Mouse (Mus musculus) forebrain, embryonic 11.5 days (tissue): ENCODE results near the gene Psma1. TPM values are rescaled to one million over a fixed set of nuclear protein-coding genes. Genes with fewer than 3 reads are reported as not detected.

Experiments
- ATAC-seq: fragments of 200-750 bp; cut with Nextera tagmentation; replicated peaks from 2 replicates; pipeline ENCODE4 v1.8.0; 2017; ENCODE audit warnings: moderate TSS enrichment; ENCODE audit not compliant: low FRiP score
- DNase-seq: peaks from one replicate; pipeline ENCODE4 v3.0.0-alpha.2; 2017; ENCODE audit warnings: low spot score
- H3K27ac ChIP-seq: fragments of 300-500 bp; sonication (generic); 2 replicates; pipeline ENCODE4 v1.5.1; 2014; ENCODE audit warnings: low read depth, low read length
- H3K27me3 ChIP-seq: fragments of 300-500 bp; sonication (generic); 2 replicates; pipeline ENCODE4 v1.6.1; 2014; ENCODE audit warnings: mild to moderate bottlenecking, low read length, mixed read lengths; ENCODE audit not compliant: control insufficient read depth, insufficient read depth
- H3K36me3 ChIP-seq: fragments of 300-500 bp; sonication (generic); 2 replicates; pipeline ENCODE4 v1.6.1; 2014; ENCODE audit warnings: mild to moderate bottlenecking, low read length, moderate library complexity, mixed read lengths; ENCODE audit not compliant: control insufficient read depth, insufficient read depth
- H3K4me1 ChIP-seq: fragments of 300-500 bp; sonication (generic); replicated peaks from 2 replicates; pipeline ENCODE4 v1.6.1; 2014; ENCODE audit warnings: low read length, mixed read lengths; ENCODE audit not compliant: control insufficient read depth, insufficient read depth
- H3K4me2 ChIP-seq: fragments of 300-500 bp; sonication (generic); 2 replicates; pipeline ENCODE4 v1.6.1; 2014; ENCODE audit warnings: low read depth, mild to moderate bottlenecking, low read length, moderate library complexity, mixed read lengths; ENCODE audit not compliant: severe bottlenecking
- H3K4me3 ChIP-seq: fragments of 300-500 bp; sonication (generic); 2 replicates; pipeline ENCODE4 v1.5.1; 2014; ENCODE audit warnings: low read depth, low read length
- H3K9ac ChIP-seq: fragments of 300-500 bp; sonication (generic); 2 replicates; pipeline ENCODE4 v1.6.1; 2014; ENCODE audit warnings: low read length
- H3K9me3 ChIP-seq: fragments of 300-500 bp; sonication (generic); 2 replicates; pipeline ENCODE4 v1.6.1; 2016; ENCODE audit warnings: low read length, mixed read lengths; ENCODE audit not compliant: control insufficient read depth
- WGBS: fragments of 180-500 bp; shearing (Covaris S2); extraction: QIAGEN DNeasy Blood & Tissue Kit; methylation state at CpG from one replicate; pipeline ENCODE4 v1.1.7; 2014; 5-methylcytosine and 5-hydroxymethylcytosine counted together
- polyA plus RNA-seq: library from polyadenylated mRNA; unstranded; fragments of >200 nt; fragmentation: Nextera tagmentation; extraction: Ambion mirVana; gene quantifications from 2 replicates; pipeline ENCODE4 v1.2.1, GENCODE M21; 2014

Gene Psma1
- 476 and 477 TPM in 2 replicates for polyA plus RNA-seq

GRCm38 (mm10) chr7:114276005-114276752 lies at the start of gene Psma1:
Psma1 (minus strand) TSS chr7:114276118.
- Histone ChIP-seq H3K27me3 (no peaks in the 10 kb centered on the region), H3K4me3 (peak within 1 kb of the TSS; percentile 69), H3K9me3 (no peaks in the 10 kb centered on the region), H3K27ac (peak within 1 kb of the TSS; percentile 41; the same call in 1 of the 2 replicates), H3K36me3 (no peaks in the 10 kb centered on the region; the same call in 1 of the 2 replicates), H3K4me2 (peak within 1 kb of the TSS; percentile 87), H3K9ac (peak within 1 kb of the TSS; percentile 80), H3K4me1 (no peaks in the 10 kb centered on the region; the same call in 1 of the 2 replicates)
- under 1% methylated on average over 39 of the region's 39 CpGs for WGBS
- DNase-seq (peak; percentile 98), ATAC-seq (peak; percentile 94)

DNA sequence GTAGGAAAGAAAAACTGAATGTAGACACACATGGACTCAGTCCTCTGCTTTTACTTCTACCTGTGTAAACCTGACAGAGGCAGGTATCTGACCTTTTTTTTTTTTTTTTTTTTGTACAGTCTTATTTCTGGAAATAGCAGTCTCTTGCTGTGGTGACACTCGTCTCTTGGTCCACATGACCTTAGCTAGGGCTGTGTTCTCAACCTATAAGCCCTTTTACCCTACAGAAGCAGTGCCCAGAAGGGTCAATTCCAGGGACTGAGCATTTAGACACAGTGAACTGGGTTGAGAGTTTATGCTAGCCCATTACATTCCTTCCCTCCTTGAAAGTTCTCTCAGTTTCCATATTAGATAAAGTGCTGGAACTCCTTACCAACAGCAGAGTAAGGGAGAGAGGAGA lies 47.6 kb upstream of the Psma1 start:
- Histone ChIP-seq H3K27ac (no peak overlapping the region), H3K9ac (no peak overlapping the region), H3K4me1 (no peaks in the 10 kb centered on the region), H3K36me3 (no peaks in the 10 kb centered on the region), H3K4me3 (no peak overlapping the region), H3K27me3 (no peaks in the 10 kb centered on the region), H3K4me2 (no peak overlapping the region), H3K9me3 (no peaks in the 10 kb centered on the region)
- 89% methylated on average over 1 of the region's 1 CpGs for WGBS
- DNase-seq (no peak), ATAC-seq (no peak)

DNA sequence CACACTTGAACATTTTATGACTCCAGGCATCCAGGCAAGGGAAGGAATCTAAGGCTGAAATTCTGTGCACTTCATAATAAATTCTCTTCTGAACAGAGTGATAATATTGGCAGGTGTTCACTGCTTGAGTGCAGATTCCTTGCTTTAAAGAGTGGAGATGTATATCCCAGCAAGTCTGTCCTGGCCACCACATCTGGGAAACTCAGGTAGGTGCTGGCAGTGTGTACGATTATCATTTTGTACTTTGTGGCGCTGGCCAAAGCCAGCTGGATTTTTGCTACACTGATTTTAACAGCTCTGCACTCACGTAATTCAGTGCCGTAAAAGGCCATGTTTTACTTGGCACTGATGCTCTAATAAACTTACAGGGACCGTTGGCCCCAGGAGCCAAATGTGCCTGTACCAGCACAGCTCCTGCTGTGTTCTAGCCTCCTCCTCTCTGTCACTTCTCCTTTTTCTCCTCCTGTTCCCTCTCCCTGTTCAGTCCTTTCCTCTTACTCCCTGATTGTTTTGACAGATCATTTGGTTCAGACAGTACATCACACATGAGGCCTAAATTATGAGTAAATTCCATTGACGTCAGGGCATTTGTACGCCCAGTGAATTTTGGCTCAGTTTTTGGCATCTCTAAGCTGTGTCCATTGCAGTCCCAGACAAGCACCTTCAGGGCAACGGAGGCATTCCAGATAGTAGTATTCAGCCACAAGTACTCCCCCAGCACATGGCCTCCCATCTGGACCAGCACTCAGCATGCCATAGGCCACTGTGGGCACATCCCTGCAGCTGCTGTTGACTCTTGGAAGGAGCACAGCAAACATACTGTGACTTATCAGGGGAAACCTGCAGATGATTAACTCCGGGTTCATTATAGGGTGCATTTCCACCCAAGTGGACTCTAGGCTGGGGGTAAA lies 46.9 kb upstream of the Psma1 start:
- Histone ChIP-seq H3K4me3 (no peak overlapping the region), H3K27me3 (no peaks in the 10 kb centered on the region), H3K36me3 (no peaks in the 10 kb centered on the region), H3K9me3 (no peaks in the 10 kb centered on the region), H3K4me1 (no peaks in the 10 kb centered on the region), H3K9ac (no peak overlapping the region), H3K4me2 (no peak overlapping the region), H3K27ac (no peak overlapping the region)
- no peak for DNase-seq
- no peak for ATAC-seq
- WGBS, result 83% methylated on average over 9 of the region's 9 CpGs

- no peaks in the 10 kb centered on the region for H3K36me3 ChIP-seq
- DNase-seq (no peak), ATAC-seq (no peak)
- WGBS, result 47% methylated on average over 5 of the region's 5 CpGs
- H3K27me3 ChIP-seq, result peaks cover 2% of the 10 kb centered on the region; the same call in 1 of the 2 replicates
- H3K27ac ChIP-seq, result no peak overlapping the region
- H3K9ac ChIP-seq, result no peak overlapping the region
- H3K4me1 ChIP-seq, result no peaks in the 10 kb centered on the region
- H3K9me3 ChIP-seq, result no peaks in the 10 kb centered on the region
- H3K4me2 ChIP-seq, result no peak overlapping the region
- no peak overlapping the region for H3K4me3 ChIP-seq
Measured at GRCm38 (mm10) chr7:114321694-114322372, 45.9 kb upstream of the Psma1 start.

GRCm38 (mm10) chr7:114317896-114318295 lies 42.0 kb upstream of the Psma1 start:
- ATAC-seq (no peak), DNase-seq (no peak)
- H3K36me3 ChIP-seq, result no peaks in the 10 kb centered on the region
- no peak overlapping the region for H3K4me3 ChIP-seq
- WGBS, result 88% methylated on average over 4 of the region's 4 CpGs
- H3K9me3 ChIP-seq, result no peaks in the 10 kb centered on the region
- no peak overlapping the region for H3K9ac ChIP-seq
- H3K4me1 ChIP-seq, result no peaks in the 10 kb centered on the region
- H3K27me3 ChIP-seq, result peaks cover 9% of the 10 kb centered on the region
- H3K4me2 ChIP-seq, result no peak overlapping the region
- no peak overlapping the region for H3K27ac ChIP-seq

DNA sequence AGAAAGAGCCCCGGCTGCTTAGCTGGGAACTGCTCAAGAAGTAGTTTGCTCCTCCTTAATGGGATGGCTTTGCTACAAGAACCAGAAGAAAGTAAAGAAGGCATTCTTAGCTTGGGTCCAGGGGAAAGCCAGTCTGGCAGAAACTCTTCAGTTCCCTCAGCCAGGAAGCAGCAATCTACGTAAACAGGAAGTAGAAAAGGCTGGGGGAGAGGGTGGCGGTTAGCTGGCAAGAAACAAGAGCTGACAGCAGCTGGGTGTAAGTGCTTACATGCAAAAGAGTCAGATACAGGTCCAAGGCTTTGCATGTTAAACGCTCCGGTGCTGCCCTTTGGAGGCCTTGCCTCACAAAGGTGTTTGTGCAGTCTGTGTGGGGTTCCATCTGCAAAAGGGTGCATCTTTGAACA lies 41.5 kb upstream of the Psma1 start:
- Histone ChIP-seq H3K4me1 (no peaks in the 10 kb centered on the region), H3K4me2 (no peak overlapping the region), H3K27me3 (peaks cover 9% of the 10 kb centered on the region), H3K9me3 (no peaks in the 10 kb centered on the region), H3K4me3 (no peak overlapping the region), H3K9ac (no peak overlapping the region), H3K36me3 (no peaks in the 10 kb centered on the region), H3K27ac (no peak overlapping the region)
- DNase-seq (no peak), ATAC-seq (no peak)
- WGBS, result 72% methylated on average over 5 of the region's 5 CpGs

- Histone ChIP-seq H3K9ac (no peak overlapping the region), H3K27ac (no peak overlapping the region), H3K4me1 (no peaks in the 10 kb centered on the region), H3K4me3 (no peak overlapping the region), H3K9me3 (no peaks in the 10 kb centered on the region), H3K27me3 (peaks cover 12% of the 10 kb centered on the region), H3K36me3 (no peaks in the 10 kb centered on the region), H3K4me2 (no peak overlapping the region)
- ATAC-seq (no peak), DNase-seq (no peak)
- 37% methylated on average over 5 of the region's 5 CpGs for WGBS
Measured at GRCm38 (mm10) chr7:114316361-114316871, 40.5 kb upstream of the Psma1 start.

DNA sequence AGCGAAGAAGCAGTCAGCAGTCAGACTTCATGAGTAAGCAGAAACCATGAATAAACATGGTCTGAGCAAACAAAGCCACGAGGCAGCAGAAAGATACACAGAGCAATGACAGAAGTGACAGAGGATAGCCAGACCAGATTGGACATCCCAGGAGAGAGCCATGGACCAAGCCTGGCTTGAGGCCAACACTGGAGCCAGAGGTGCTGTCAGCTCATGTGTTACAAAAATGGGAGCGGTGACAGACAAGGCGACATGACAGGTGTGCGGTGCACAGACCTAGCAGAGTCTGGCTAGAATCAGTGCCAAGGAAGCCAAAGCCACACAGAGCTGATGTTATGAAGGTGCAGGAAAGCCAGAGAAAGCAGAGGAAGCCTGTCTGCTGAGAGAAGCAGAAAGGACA lies 35.3 kb upstream of the Psma1 start:
- WGBS, result 90% methylated on average over 5 of the region's 5 CpGs
- no peak overlapping the region for H3K4me3 ChIP-seq
- no peak overlapping the region for H3K4me2 ChIP-seq
- DNase-seq, result no peak
- no peak overlapping the region for H3K9ac ChIP-seq
- no peaks in the 10 kb centered on the region for H3K4me1 ChIP-seq
- ATAC-seq, result no peak
- H3K27ac ChIP-seq, result no peak overlapping the region
- no peaks in the 10 kb centered on the region for H3K36me3 ChIP-seq
- no peaks in the 10 kb centered on the region for H3K9me3 ChIP-seq
- H3K27me3 ChIP-seq, result peaks cover 10% of the 10 kb centered on the region
